ENCODE assay signal across 8 mouse cellular contexts in genomic region chr7:128459791-128460130, GRCm38 (mm10). TPM values are rescaled to one million over a fixed set of nuclear protein-coding genes. Genes with fewer than 3 reads are reported as not detected.
DNase-seq lines count a peak whose midpoint lies in the region; ATAC-seq and TF ChIP-seq lines count a peak whose summit lies in the region.

No protein-coding gene starts in this region.

- DNase-seq in kidney, postnatal 36 days: no peak
- no peak for DNase-seq in gastrocnemius, postnatal 25 days
- DNase-seq in urinary bladder, adult 18-20 months (ENCODE audit: low spot score in 2 of 2): no peak
- DNase-seq in frontal cortex, adult 2 months (ENCODE audit: extremely low spot score in 1 of 2, low spot score in 1 of 2): no peak

- no peak overlapping the region for H3K27ac ChIP-seq in kidney, embryonic 14.5 days (ENCODE audit: low read depth, low read length)
- H3K27ac ChIP-seq in cortical plate, adult 2 months (ENCODE audit: insufficient read depth, low read length): no peak overlapping the region
- peak overlapping the region; percentile 94 for H3K27ac ChIP-seq in hindbrain, embryonic 15.5 days (replicated peaks)
- H3K27ac ChIP-seq in midbrain, embryonic 16.5 days (ENCODE audit: low read length): peak overlapping the region; percentile 91; the same call in 1 of the 2 replicates

- H3K9ac ChIP-seq in kidney, embryonic 14.5 days (ENCODE audit: low read depth, low read length): peak overlapping the region; percentile 89; the same call in 1 of the 2 replicates
- H3K9ac ChIP-seq in hindbrain, embryonic 15.5 days: peak overlapping the region; percentile 93
- peak overlapping the region; percentile 82 for H3K9ac ChIP-seq in midbrain, embryonic 16.5 days (ENCODE audit: low read depth, low read length)

- H3K4me2 ChIP-seq in kidney, embryonic 14.5 days (replicated peaks; ENCODE audit: low read depth, low read length): peak overlapping the region; percentile 71
- H3K4me2 ChIP-seq in hindbrain, embryonic 15.5 days: peak overlapping the region; percentile 88
- peak overlapping the region; percentile 88 for H3K4me2 ChIP-seq in midbrain, embryonic 16.5 days (ENCODE audit: low read length)

- WGBS in kidney, embryonic 14.5 days: 19% methylated on average over 4 of the region's 4 CpGs
- WGBS in hindbrain, embryonic 15.5 days: 15% methylated on average over 4 of the region's 4 CpGs
- WGBS in midbrain, embryonic 16.5 days: 12% methylated on average over 4 of the region's 4 CpGs

- peaks cover 9% of the 10 kb centered on the region; the same call in 1 of the 2 replicates for H3K4me1 ChIP-seq in kidney, embryonic 14.5 days (ENCODE audit: control insufficient read depth, insufficient read depth, low read length)
- peaks cover 2% of the 10 kb centered on the region; the same call in 1 of the 2 replicates for H3K4me1 ChIP-seq in cortical plate, adult 2 months (ENCODE audit: control insufficient read depth, insufficient read depth, low read length)
- H3K4me1 ChIP-seq in hindbrain, embryonic 15.5 days (replicated peaks): peaks cover 25% of the 10 kb centered on the region
- peaks cover 16% of the 10 kb centered on the region for H3K4me1 ChIP-seq in midbrain, embryonic 16.5 days (ENCODE audit: control insufficient read depth, insufficient read depth, low read length)

- TF ChIP-seq CTCF in cortical plate, adult 2 months (IDR thresholded peaks at IDR 0.05; ENCODE audit: extremely low read depth, insufficient read depth, low read length): no peak

- no peak for TF ChIP-seq POLR2A in cortical plate, adult 2 months (IDR thresholded peaks at IDR 0.05; ENCODE audit: extremely low read depth, insufficient read depth, low read length)

- ATAC-seq in kidney, embryonic 14.5 days (ENCODE audit: low FRiP score, low TSS enrichment): no peak
- ATAC-seq in hindbrain, embryonic 15.5 days (ENCODE audit: low FRiP score, low read depth): no peak
- no peak for ATAC-seq in midbrain, embryonic 16.5 days

- H3K4me3 ChIP-seq in kidney, embryonic 14.5 days (ENCODE audit: low read length): peak overlapping the region; percentile 86
- H3K4me3 ChIP-seq in cortical plate, adult 2 months (ENCODE audit: insufficient read depth, low read length): peak overlapping the region; percentile 61
- H3K4me3 ChIP-seq in hindbrain, embryonic 15.5 days: peak overlapping the region; percentile 95
- H3K4me3 ChIP-seq in midbrain, embryonic 16.5 days (ENCODE audit: low read depth, low read length): peak overlapping the region; percentile 77

- no peaks in the 10 kb centered on the region for H3K27me3 ChIP-seq in kidney, embryonic 14.5 days (ENCODE audit: control insufficient read depth, insufficient read depth, low read length)
- no peaks in the 10 kb centered on the region for H3K27me3 ChIP-seq in hindbrain, embryonic 15.5 days
- H3K27me3 ChIP-seq in midbrain, embryonic 16.5 days (ENCODE audit: control insufficient read depth, insufficient read depth, low read depth, low read length): no peaks in the 10 kb centered on the region

- no peaks in the 10 kb centered on the region; the same call in 1 of the 2 replicates for H3K9me3 ChIP-seq in kidney, embryonic 14.5 days (ENCODE audit: control insufficient read depth, low read length)
- H3K9me3 ChIP-seq in hindbrain, embryonic 15.5 days: no peaks in the 10 kb centered on the region
- no peaks in the 10 kb centered on the region for H3K9me3 ChIP-seq in midbrain, embryonic 16.5 days (replicated peaks; ENCODE audit: control insufficient read depth, low read length, poor library complexity, severe bottlenecking)

- H3K36me3 ChIP-seq in kidney, embryonic 14.5 days (ENCODE audit: control insufficient read depth, insufficient read depth, low read length): peaks cover under 1% of the 10 kb centered on the region; the same call in 1 of the 2 replicates
- H3K36me3 ChIP-seq in hindbrain, embryonic 15.5 days: no peaks in the 10 kb centered on the region
- no peaks in the 10 kb centered on the region for H3K36me3 ChIP-seq in midbrain, embryonic 16.5 days (ENCODE audit: control insufficient read depth, insufficient read depth, low read length)

RNA-seq across cellular contexts. Expression of gene Tial1, which starts 1.8 kb away (rescaled TPM):
- polyA plus RNA-seq in kidney, embryonic 14.5 days (2014; fragmentation: Nextera tagmentation; extraction: Ambion mirVana): 40.0 and 41.0 TPM in 2 replicates
- polyA plus RNA-seq in cortical plate, adult 2 months (2012; rRNA removed): 106 and 125 TPM in 2 replicates
- 23.2 and 25.3 TPM in 2 replicates for polyA plus RNA-seq in hindbrain, embryonic 15.5 days (2015; fragmentation: Nextera tagmentation; extraction: Ambion mirVana)
- polyA plus RNA-seq in midbrain, embryonic 16.5 days (2015; fragmentation: Nextera tagmentation; extraction: Ambion mirVana): 29.5 and 33.7 TPM in 2 replicates
- 10 to 100 TPM; 36.3 to 40.6 TPM for total RNA-seq in gastrocnemius, postnatal 25 days (2021)
- 137 and 147 TPM in 2 replicates for polyA plus RNA-seq in frontal cortex, adult 2 months (2012; rRNA removed)

RNA-seq across cellular contexts. Expression of gene Rgs10, which starts 41.2 kb away (rescaled TPM):
- polyA plus RNA-seq in kidney, embryonic 14.5 days (2014; fragmentation: Nextera tagmentation; extraction: Ambion mirVana): 7.6 and 8.7 TPM in 2 replicates
- 69.9 and 71.8 TPM in 2 replicates for polyA plus RNA-seq in cortical plate, adult 2 months (2012; rRNA removed)
- 58.9 and 59.3 TPM in 2 replicates for polyA plus RNA-seq in hindbrain, embryonic 15.5 days (2015; fragmentation: Nextera tagmentation; extraction: Ambion mirVana)
- 58.4 and 68.6 TPM in 2 replicates for polyA plus RNA-seq in midbrain, embryonic 16.5 days (2015; fragmentation: Nextera tagmentation; extraction: Ambion mirVana)
- 1 to 10 TPM; 3.6 to 4.1 TPM for total RNA-seq in gastrocnemius, postnatal 25 days (2021)
- polyA plus RNA-seq in frontal cortex, adult 2 months (2012; rRNA removed): 64.0 and 67.7 TPM in 2 replicates

Comparison
In these comparisons a context has a peak if more than half of its experiments do, and no peak if none do; other contexts are left out.
1. H3K27ac ChIP-seq: peak in hindbrain, embryonic 15.5 days (single experiment) and midbrain, embryonic 16.5 days (single experiment); none in kidney, embryonic 14.5 days (single experiment) and cortical plate, adult 2 months (single experiment).
2. Peak in every context shown above with its lines, with median percentiles within 50 percentile points of each other: H3K4me2 ChIP-seq, H3K4me3 ChIP-seq and H3K9ac ChIP-seq.